Mouse (Mus musculus) ES-E14 (cell line): ENCODE measurements at regions not wholly inside any gene's neighbourhood (a gene's known extent, or its start where the extent isn't known, plus 50 kb on each side); places are given as distances from the start of the nearest gene placed in this dataset.
A peak's percentile ranks its signal among the peaks of the same experiment; 100 is the strongest.

Source experiments
- DNase-seq: peaks from one replicate; pipeline ENCODE4 v3.0.0-alpha.2; 2013; ENCODE audit warnings: low read depth, low spot score
- H3K27ac ChIP-seq: 2 replicates; pipeline ENCODE4 v1.5.1; 2012; ENCODE audit warnings: low read depth, mild to moderate bottlenecking, low read length, moderate library complexity, mixed read lengths; ENCODE audit not compliant: poor library complexity, insufficient read depth, severe bottlenecking
- H3K36me3 ChIP-seq: 2 replicates; pipeline ENCODE4 v1.6.1; 2012; ENCODE audit warnings: mild to moderate bottlenecking, low read length, moderate library complexity, mixed read lengths; ENCODE audit not compliant: control insufficient read depth, poor library complexity, insufficient read depth, severe bottlenecking
- H3K4me1 ChIP-seq, 2 experiments: fragments of 150-350 bp in 1 of 2; sonication (generic) in 1 of 2; 2 replicates each; pipeline ENCODE4 v1.6.1; 2012; ENCODE audit warnings: low read length in 2 of 2, mild to moderate bottlenecking in 1 of 2, mixed read lengths in 1 of 2; ENCODE audit not compliant: control insufficient read depth in 2 of 2, insufficient read depth in 2 of 2, poor library complexity in 1 of 2
- H3K4me3 ChIP-seq, 2 experiments: fragments of 150-350 bp in 1 of 2; sonication (generic) in 1 of 2; 2 replicates each; pipeline ENCODE4 v1.5.1; 2012; ENCODE audit warnings: low read length in 2 of 2, low read depth in 1 of 2, mild to moderate bottlenecking in 1 of 2, mixed read lengths in 1 of 2; ENCODE audit not compliant: insufficient read depth in 1 of 2, poor library complexity in 1 of 2, severe bottlenecking in 1 of 2
- H3K9ac ChIP-seq: 2 replicates; pipeline ENCODE4 v1.6.1; 2012; ENCODE audit warnings: low read depth, mild to moderate bottlenecking, low read length, mixed read lengths; ENCODE audit not compliant: poor library complexity, insufficient read depth, severe bottlenecking
- H3K9me3 ChIP-seq: fragments of 150-350 bp; sonication (generic); 2 replicates; pipeline ENCODE4 v1.6.1; 2012; ENCODE audit warnings: low read depth, mild to moderate bottlenecking, low read length; ENCODE audit not compliant: control insufficient read depth, insufficient read depth
- CHD2 ChIP-seq: IDR thresholded peaks from 2 replicates; pipeline ENCODE4 v1.6.1; 2014; ENCODE audit warnings: mild to moderate bottlenecking, low read depth, low read length, inconsistent platforms
- HCFC1 ChIP-seq: IDR thresholded peaks from 2 replicates; pipeline ENCODE4 v1.6.1; 2012; ENCODE audit warnings: low read length, inconsistent platforms, borderline replicate concordance; ENCODE audit not compliant: insufficient read depth
- MAFK ChIP-seq: IDR thresholded peaks from 2 replicates; pipeline ENCODE4 v1.6.1; 2014; ENCODE audit warnings: mild to moderate bottlenecking, low read depth, low read length, inconsistent platforms; ENCODE audit not compliant: insufficient read depth
- ZC3H11A ChIP-seq: IDR thresholded peaks from 2 replicates; pipeline ENCODE4 v1.6.1; 2012; ENCODE audit warnings: low read depth, mild to moderate bottlenecking, inconsistent platforms, low read length, borderline replicate concordance
- ZNF384 ChIP-seq: IDR thresholded peaks from 2 replicates; pipeline ENCODE4 v1.6.1; 2012; ENCODE audit warnings: low read depth, low read length, inconsistent platforms
- in situ Hi-C, 2 experiments: fragments of 600-800 bp; cut with MboI; formaldehyde crosslinking; loops; one replicate each; pipeline ENCODE4 v1.15.1; 2025; ENCODE audit warnings: low sequenced_read_pairs in 2 of 2, inconsistent platforms in 1 of 2; ENCODE audit not compliant: unreplicated experiment in 2 of 2

- TF ChIP-seq MAFK: no peak
- no peak for TF ChIP-seq ZNF384
- no peak for TF ChIP-seq HCFC1
- no peak for TF ChIP-seq ZC3H11A
- no peak for TF ChIP-seq CHD2
- no peak overlapping the region for H3K4me3 ChIP-seq
- H3K4me1 ChIP-seq: 0 out of 4 replicates have a peak, but pooled peaks cover 0 to 2% of the 10 kb centered on the region in 2 experiments
- no peaks in the 10 kb centered on the region for H3K9me3 ChIP-seq
- in situ Hi-C loops: no loop called here
- H3K9ac ChIP-seq: no peak overlapping the region
- H3K36me3 ChIP-seq: no peaks in the 10 kb centered on the region
- DNase-seq: no peak
- no peak overlapping the region for H3K27ac ChIP-seq
These were observed 249.5 kb downstream of the Gm49356 start for GRCm38 (mm10) chr15:59138393-59139107.

DNA sequence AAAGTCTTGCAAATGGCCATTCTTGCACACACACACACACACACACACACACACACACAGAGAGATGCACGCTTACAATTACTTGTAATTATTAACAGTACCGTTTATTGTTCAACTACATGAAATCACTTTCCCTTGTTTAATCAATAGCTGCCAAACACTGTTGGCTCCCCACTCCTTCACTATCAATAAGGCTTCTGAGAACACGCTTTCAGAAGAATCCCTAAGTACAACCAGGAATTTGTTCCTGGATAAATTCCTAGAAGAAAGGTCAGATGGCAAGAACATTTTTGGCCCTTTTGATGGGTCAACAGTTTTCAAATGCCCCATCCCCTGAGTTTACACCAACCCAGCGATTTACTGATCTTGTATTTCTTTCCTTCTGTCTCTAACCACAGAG, 252.5 kb downstream of the Gm49356 start:
- peaks cover 0 to 9% of the 10 kb centered on the region in 2 experiments; a peak in 2 of 4 replicates for H3K4me1 ChIP-seq
- DNase-seq: no peak
- TF ChIP-seq MAFK: no peak
- TF ChIP-seq ZC3H11A: no peak
- TF ChIP-seq CHD2: no peak
- TF ChIP-seq HCFC1: no peak
- no peak for TF ChIP-seq ZNF384
- H3K36me3 ChIP-seq: no peaks in the 10 kb centered on the region
- no peak overlapping the region for H3K4me3 ChIP-seq
- H3K9ac ChIP-seq: no peak overlapping the region
- H3K27ac ChIP-seq: no peak overlapping the region
- no peaks in the 10 kb centered on the region for H3K9me3 ChIP-seq
- in situ Hi-C loops: no loop called here

DNA sequence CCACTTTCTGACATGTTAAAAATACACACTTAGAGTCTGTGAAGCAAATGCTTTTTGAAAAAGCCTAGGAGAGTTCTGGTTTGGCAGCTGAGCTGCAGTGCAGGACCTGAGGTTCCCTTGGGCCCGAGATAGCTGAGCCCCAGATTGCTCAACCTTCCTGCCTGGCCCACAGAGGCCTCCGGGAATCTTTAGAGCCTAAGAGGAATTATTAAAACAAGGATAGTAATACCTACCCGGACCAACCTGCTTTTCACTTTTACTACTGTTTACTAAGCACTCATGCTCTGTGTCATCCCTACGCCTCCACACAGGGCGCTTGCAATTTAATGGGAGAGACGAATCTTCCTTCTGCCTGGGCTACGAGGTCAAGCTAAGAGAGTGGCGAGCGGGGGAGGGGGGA, 253.4 kb downstream of the Gm49356 start:
- Histone ChIP-seq H3K27ac (no peak overlapping the region), H3K4me1 (peaks cover 2 to 14% of the 10 kb centered on the region in 2 experiments; a peak in 3 of 4 replicates), H3K36me3 (no peaks in the 10 kb centered on the region), H3K4me3 (no peak overlapping the region), H3K9me3 (no peaks in the 10 kb centered on the region), H3K9ac (no peak overlapping the region)
- in situ Hi-C loops: no loop called here
- no peak for TF ChIP-seq CHD2
- TF ChIP-seq ZNF384: no peak
- no peak for TF ChIP-seq HCFC1
- DNase-seq: no peak

- H3K4me1 ChIP-seq: peaks cover 2 to 16% of the 10 kb centered on the region in 2 experiments; a peak in 3 of 4 replicates
- no peaks in the 10 kb centered on the region for H3K36me3 ChIP-seq
- no peak for TF ChIP-seq CHD2
- no peak for TF ChIP-seq ZC3H11A
- no peak for TF ChIP-seq HCFC1
- no peak for TF ChIP-seq MAFK
- TF ChIP-seq ZNF384: no peak
- H3K9ac ChIP-seq: no peak overlapping the region
- H3K27ac ChIP-seq: no peak overlapping the region
- H3K4me3 ChIP-seq: no peak overlapping the region
- no peaks in the 10 kb centered on the region for H3K9me3 ChIP-seq
- in situ Hi-C loops: no loop called here
- DNase-seq: no peak
These were observed 254.8 kb downstream of the Gm49356 start for GRCm38 (mm10) chr15:59143891-59144290.

- H3K27ac ChIP-seq: no peak overlapping the region
These were observed 256.6 kb downstream of the Gm49356 start for GRCm38 (mm10) chr15:59145679-59146078.

More at GRCm38 (mm10) chr15:59145679-59146078, 256.6 kb downstream of the Gm49356 start:
- Histone ChIP-seq H3K4me1 (peaks cover 2 to 16% of the 10 kb centered on the region in 2 experiments; a peak in 3 of 4 replicates), H3K9ac (peak overlapping the region; percentile 43; the same call in 1 of the 2 replicates), H3K4me3 (no peak overlapping the region), H3K9me3 (no peaks in the 10 kb centered on the region), H3K36me3 (no peaks in the 10 kb centered on the region)
- in situ Hi-C loops: no loop called here
- no peak for DNase-seq
- TF ChIP-seq CHD2: no peak
- no peak for TF ChIP-seq HCFC1
- no peak for TF ChIP-seq MAFK
- TF ChIP-seq ZNF384: no peak
- TF ChIP-seq ZC3H11A: no peak
